Mouse (Mus musculus): Measurements from ENCODE around the gene Gm16513. TPM values are rescaled to one million over a fixed set of nuclear protein-coding genes. Genes with fewer than 3 reads are reported as not detected.
"Not testable (repeated sequence)": the region's sequence is repeated elsewhere in the genome, so short reads cannot be mapped to it uniquely, and the experiment has no call there.

The Gm16513 gene
- total RNA-seq (2021), result not detected
- long read RNA-seq, experiment 1, result 0 reads
- long read RNA-seq, experiment 2, result 0 reads

DNA sequence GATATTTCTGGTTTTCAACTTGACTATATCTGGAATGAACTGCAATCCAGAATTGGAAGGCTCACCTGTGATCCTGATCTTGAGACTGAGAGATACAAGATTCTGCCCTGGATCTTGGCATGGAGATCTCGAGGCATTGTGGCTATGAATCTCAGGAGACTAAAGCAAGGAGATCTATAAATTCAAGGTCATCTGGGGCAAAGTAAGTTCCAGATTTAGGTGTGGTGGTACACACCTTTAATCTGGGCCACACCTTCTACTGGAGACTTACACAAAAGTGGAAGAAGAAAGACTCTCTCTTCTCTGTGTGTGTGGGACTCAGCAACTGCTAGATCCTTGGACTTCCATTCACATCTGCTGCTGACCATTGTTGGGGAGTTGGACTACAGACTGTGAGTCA is at the start of gene Gm16513:
Gene Gm16513 (plus strand): TSS at position 301 of the 400 bp plus-strand sequence.
- not testable (repeated sequence) for DNase-seq

Other genes with a start within 250 kb of the Gm16513 start
- not detected for gene Gm6367, start 194.0 kb upstream of the Gm16513 start, total RNA-seq (2021)
- not detected for gene Gm7942, start 75.7 kb upstream of the Gm16513 start, total RNA-seq (2021)
- gene Gm10424, start 90.1 kb downstream of the Gm16513 start, total RNA-seq (2021), result not detected
- not detected for gene Gm3259, start 123.3 kb downstream of the Gm16513 start, total RNA-seq (2021)